Mouse (Mus musculus): ENCODE results near the gene Zfp280b.

GRCm38 (mm10) chr10:76001160-76001559 lies 31.3 kb upstream of the Zfp280b start:
- TF ChIP-seq CHD1 (IDR thresholded peaks at IDR 0.05; ENCODE audit: low read depth, low read length) (no peak), CTCF (conservative IDR thresholded peaks at IDR 0.05 in 1 of 2, IDR thresholded peaks at IDR 0.05 in 1 of 2; ENCODE audit: low read depth in 2 of 2, low read length in 2 of 2) (no peak), SMC3 (IDR thresholded peaks at IDR 0.05; ENCODE audit: low read depth, low read length) (no peak)

All from CH12.LX (cell line).